Mouse (Mus musculus): ENCODE data around the gene Armc8.
A peak's percentile ranks its signal among the peaks of the same experiment; 100 is the strongest.

The Armc8 gene

GRCm38 (mm10) chr9:99446259-99446658 lies 122.4 kb downstream of the Armc8 start:
- DNase-seq (ENCODE audit: low read depth, low spot score), result no peak

- peak; percentile 54 for DNase-seq (ENCODE audit: low read depth, low spot score)
These were observed 124.0 kb downstream of the Armc8 start for GRCm38 (mm10) chr9:99444590-99445178.

GRCm38 (mm10) chr9:99441647-99442433 lies 126.9 kb downstream of the Armc8 start:
- no peak for DNase-seq (ENCODE audit: low read depth, low spot score)

GRCm38 (mm10) chr9:99440941-99441340 lies 127.8 kb downstream of the Armc8 start:
- DNase-seq (ENCODE audit: low read depth, low spot score), result peak; percentile 77

GRCm38 (mm10) chr9:99439064-99439463 lies 129.6 kb downstream of the Armc8 start:
- no peak for DNase-seq (ENCODE audit: low read depth, low spot score)

- DNase-seq (ENCODE audit: low read depth, low spot score), result no peak
These were observed 130.7 kb downstream of the Armc8 start for GRCm38 (mm10) chr9:99437781-99438565.

- DNase-seq (ENCODE audit: low read depth, low spot score), result peak; percentile 63
These were observed 131.5 kb downstream of the Armc8 start, which contains the start of gene Mras for GRCm38 (mm10) chr9:99437031-99437764. Gene Mras, minus strand, starts transcription at chr9:99437381.

- DNase-seq (ENCODE audit: low read depth, low spot score), result peak; percentile 86
These were observed 132.3 kb downstream of the Armc8 start for GRCm38 (mm10) chr9:99436182-99437030.

GRCm38 (mm10) chr9:99435619-99436181 lies 133.0 kb downstream of the Armc8 start:
- peak; percentile 61 for DNase-seq (ENCODE audit: low read depth, low spot score)

GRCm38 (mm10) chr9:99434892-99435618 lies 133.6 kb downstream of the Armc8 start:
- peak; percentile 80 for DNase-seq (ENCODE audit: low read depth, low spot score)

- no peak for DNase-seq (ENCODE audit: low read depth, low spot score)
These were observed 136.2 kb downstream of the Armc8 start for GRCm38 (mm10) chr9:99432478-99432877.

GRCm38 (mm10) chr9:99431963-99432362 lies 136.7 kb downstream of the Armc8 start:
- peak; percentile 76 for DNase-seq (ENCODE audit: low read depth, low spot score)

- peak; percentile 84 for DNase-seq (ENCODE audit: low read depth, low spot score)
These were observed 137.4 kb downstream of the Armc8 start for GRCm38 (mm10) chr9:99431346-99431745.

- DNase-seq (ENCODE audit: low read depth, low spot score), result no peak
These were observed 137.9 kb downstream of the Armc8 start for GRCm38 (mm10) chr9:99430806-99431205.

GRCm38 (mm10) chr9:99429845-99430244 lies 138.9 kb downstream of the Armc8 start:
- peak; percentile 87 for DNase-seq (ENCODE audit: low read depth, low spot score)

- peak; percentile 89 for DNase-seq (ENCODE audit: low read depth, low spot score)
These were observed 139.9 kb downstream of the Armc8 start for GRCm38 (mm10) chr9:99428601-99429331.
